Mouse (Mus musculus) stomach, embryonic 16.5 days (tissue): ENCODE measurements at regions not wholly inside any gene's neighbourhood (a gene's known extent, or its start where the extent isn't known, plus 50 kb on each side); places are given as distances from the start of the nearest gene placed in this dataset.

ENCODE experiments used
- ATAC-seq: fragments of 200-750 bp; cut with Nextera tagmentation; 2 replicates; pipeline ENCODE4 v1.8.0; 2017; ENCODE audit warnings: moderate number of reproducible peaks, moderate TSS enrichment; ENCODE audit not compliant: insufficient read depth, low FRiP score
- H3K27ac ChIP-seq: fragments of 300-500 bp; sonication (generic); 2 replicates; pipeline ENCODE4 v1.5.1; 2014; ENCODE audit warnings: low read length
- H3K27me3 ChIP-seq: fragments of 300-500 bp; sonication (generic); 2 replicates; pipeline ENCODE4 v1.6.1; 2014; ENCODE audit warnings: low read length, control low read depth, mixed read lengths; ENCODE audit not compliant: control insufficient read depth, insufficient read depth
- H3K36me3 ChIP-seq: fragments of 300-500 bp; sonication (generic); 2 replicates; pipeline ENCODE4 v1.6.1; 2014; ENCODE audit warnings: low read length; ENCODE audit not compliant: control insufficient read depth, insufficient read depth
- H3K4me1 ChIP-seq: fragments of 300-500 bp; sonication (generic); 2 replicates; pipeline ENCODE4 v1.6.1; 2014; ENCODE audit warnings: low read length, control low read depth, mixed read lengths; ENCODE audit not compliant: control insufficient read depth, insufficient read depth
- H3K4me2 ChIP-seq: fragments of 300-500 bp; sonication (generic); 2 replicates; pipeline ENCODE4 v1.6.1; 2014; ENCODE audit warnings: low read depth, low read length, mixed read lengths
- H3K4me3 ChIP-seq: fragments of 300-500 bp; sonication (generic); replicated peaks from 2 replicates; pipeline ENCODE4 v1.5.1; 2014; ENCODE audit warnings: mild to moderate bottlenecking, low read length
- H3K9ac ChIP-seq: fragments of 300-500 bp; sonication (generic); 2 replicates; pipeline ENCODE4 v1.6.1; 2014; ENCODE audit warnings: low read length
- H3K9me3 ChIP-seq: fragments of 300-500 bp; sonication (generic); replicated peaks from 2 replicates; pipeline ENCODE4 v1.6.1; 2016; ENCODE audit warnings: low read length, control low read depth; ENCODE audit not compliant: control insufficient read depth
- WGBS: fragments of 180-500 bp; shearing (Covaris S2); extraction: QIAGEN DNeasy Blood & Tissue Kit; methylation state at CpG from one replicate; pipeline ENCODE4 v1.1.7; 2014; 5-methylcytosine and 5-hydroxymethylcytosine counted together

DNA sequence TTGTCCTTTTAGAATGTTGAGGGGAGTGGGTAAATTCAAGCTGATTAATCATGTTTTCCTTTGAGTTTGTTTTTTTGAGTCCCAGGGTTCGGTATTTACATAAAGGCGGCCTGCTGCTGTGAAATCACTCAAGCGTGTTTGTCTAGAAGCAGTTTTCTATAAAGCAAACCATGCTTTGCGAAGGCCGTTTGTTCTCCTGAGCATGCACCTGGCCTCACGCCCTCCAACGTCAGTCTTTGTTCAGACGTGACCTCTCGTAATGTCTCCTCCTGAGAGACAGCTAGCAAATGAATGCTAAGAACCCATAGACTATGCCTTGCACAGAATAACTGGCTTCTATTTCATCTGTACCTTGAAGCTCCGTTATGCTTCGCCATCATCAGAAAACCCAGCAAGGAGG lies 92.8 kb upstream of the Kcnk2 start:
- Histone ChIP-seq H3K27me3 (no peaks in the 10 kb centered on the region), H3K4me1 (peaks cover 4% of the 10 kb centered on the region; the same call in 1 of the 2 replicates), H3K36me3 (no peaks in the 10 kb centered on the region), H3K27ac (0 out of 2 replicates have a peak overlapping the region, but pooled peaks have one; percentile 31), H3K9me3 (no peaks in the 10 kb centered on the region), H3K9ac (no peak overlapping the region), H3K4me2 (no peak overlapping the region), H3K4me3 (no peak overlapping the region)
- ATAC-seq, result no peak
- 60% methylated on average over 11 of the region's 11 CpGs for WGBS

DNA sequence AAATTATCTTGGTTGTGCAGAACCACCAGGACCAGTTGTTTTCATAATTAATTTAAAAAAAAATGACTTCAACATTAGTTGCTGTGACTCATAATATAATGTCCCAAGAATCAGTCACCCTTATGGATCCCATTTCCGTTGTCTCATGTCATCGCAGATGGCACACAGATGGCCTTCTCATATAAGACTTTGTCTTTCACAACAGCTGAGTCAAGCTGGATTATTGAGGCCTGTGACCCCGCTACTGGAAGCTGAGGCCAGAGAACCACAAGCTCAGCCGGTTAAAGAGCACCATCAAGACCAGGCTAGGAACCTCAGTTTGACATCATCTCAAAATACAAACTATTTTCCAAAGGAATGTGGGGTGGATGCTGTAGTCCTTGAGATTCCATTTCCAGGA lies 83.3 kb upstream of the Kcnk2 start:
- no peak for ATAC-seq
- 78% methylated on average over 4 of the region's 4 CpGs for WGBS
- no peak overlapping the region for H3K4me2 ChIP-seq

DNA sequence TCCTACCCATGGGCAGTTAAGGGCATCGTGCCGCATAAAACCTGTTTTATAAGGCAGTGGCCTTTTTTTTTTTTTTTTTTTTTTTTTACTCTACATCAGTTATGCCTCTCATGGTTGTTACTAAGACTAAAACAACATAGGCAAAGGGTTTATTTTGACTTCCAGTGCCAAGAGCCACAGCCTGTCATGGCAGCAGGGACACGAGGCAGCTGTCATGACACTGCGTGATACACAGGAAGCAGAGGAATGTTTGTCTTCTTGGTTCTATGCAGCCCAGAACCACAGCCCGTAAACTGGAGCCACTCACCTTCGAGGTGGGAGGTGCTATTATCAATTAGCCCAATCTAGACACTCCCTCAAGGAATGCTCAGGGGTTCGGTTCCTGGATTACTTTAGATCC lies 81.3 kb upstream of the Kcnk2 start:
- Histone ChIP-seq H3K9me3 (no peaks in the 10 kb centered on the region), H3K27ac (no peak overlapping the region), H3K4me1 (no peaks in the 10 kb centered on the region), H3K4me3 (no peak overlapping the region), H3K9ac (no peak overlapping the region), H3K4me2 (no peak overlapping the region), H3K36me3 (no peaks in the 10 kb centered on the region), H3K27me3 (no peaks in the 10 kb centered on the region)
- WGBS, result 76% methylated on average over 7 of the region's 7 CpGs
- ATAC-seq, result no peak

More for the DNA sequence above, 83.3 kb upstream of the Kcnk2 start:
- H3K36me3 ChIP-seq, result no peaks in the 10 kb centered on the region
- H3K9me3 ChIP-seq, result no peaks in the 10 kb centered on the region
- no peak overlapping the region for H3K9ac ChIP-seq
- no peak overlapping the region for H3K27ac ChIP-seq
- no peaks in the 10 kb centered on the region for H3K4me1 ChIP-seq
- no peaks in the 10 kb centered on the region for H3K27me3 ChIP-seq
- no peak overlapping the region for H3K4me3 ChIP-seq

DNA sequence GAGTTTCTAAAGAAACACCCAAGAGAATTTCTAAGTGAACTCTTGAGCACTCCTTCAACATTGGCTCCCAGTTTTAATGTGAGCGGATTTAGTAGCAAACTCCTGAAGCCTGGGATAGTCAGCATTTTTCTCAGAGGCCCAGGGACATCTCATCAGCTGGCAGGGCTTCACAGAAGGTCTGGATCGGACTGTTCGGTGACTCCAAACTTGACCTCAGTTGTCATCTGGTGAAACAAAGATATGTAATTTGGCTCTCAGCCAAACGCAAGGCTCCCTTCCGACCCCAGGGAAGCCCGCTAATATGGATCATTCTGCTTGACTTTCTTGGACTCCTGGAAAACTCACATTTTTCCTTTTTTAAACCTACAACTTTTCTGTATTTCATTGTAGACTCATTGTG lies 76.0 kb upstream of the Kcnk2 start:
- H3K4me3 ChIP-seq, result no peak overlapping the region
- no peak overlapping the region for H3K4me2 ChIP-seq
- no peaks in the 10 kb centered on the region for H3K4me1 ChIP-seq
- no peaks in the 10 kb centered on the region for H3K36me3 ChIP-seq
- no peak for ATAC-seq
- no peak overlapping the region for H3K27ac ChIP-seq
- WGBS, result 56% methylated on average over 6 of the region's 6 CpGs
- H3K9ac ChIP-seq, result no peak overlapping the region
- no peaks in the 10 kb centered on the region for H3K9me3 ChIP-seq
- H3K27me3 ChIP-seq, result no peaks in the 10 kb centered on the region

DNA sequence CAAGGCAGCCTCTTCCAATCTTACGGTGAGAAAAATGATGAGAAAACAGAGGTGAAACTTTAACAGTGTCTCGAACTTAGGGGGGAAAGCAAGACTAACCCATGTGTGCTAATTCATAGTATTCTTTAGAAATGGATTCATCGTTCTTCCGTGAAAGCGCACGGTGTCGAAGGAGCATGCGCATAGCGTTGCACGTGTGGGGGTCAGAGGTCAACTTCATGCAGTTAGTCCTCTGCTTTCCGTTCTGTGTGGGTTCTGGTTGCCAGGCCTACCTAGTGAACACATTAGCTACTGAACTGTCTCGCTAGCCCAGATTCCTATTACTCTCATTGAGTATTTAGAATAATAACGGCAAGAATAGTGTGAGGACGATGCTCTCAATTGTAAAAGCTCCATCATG lies 74.7 kb upstream of the Kcnk2 start:
- H3K36me3 ChIP-seq, result no peaks in the 10 kb centered on the region
- no peak overlapping the region for H3K4me2 ChIP-seq
- WGBS, result 90% methylated on average over 14 of the region's 14 CpGs
- H3K9ac ChIP-seq, result no peak overlapping the region
- H3K9me3 ChIP-seq, result no peaks in the 10 kb centered on the region
- no peak overlapping the region for H3K4me3 ChIP-seq
- no peak for ATAC-seq
- no peak overlapping the region for H3K27ac ChIP-seq
- H3K4me1 ChIP-seq, result no peaks in the 10 kb centered on the region
- no peaks in the 10 kb centered on the region for H3K27me3 ChIP-seq

DNA sequence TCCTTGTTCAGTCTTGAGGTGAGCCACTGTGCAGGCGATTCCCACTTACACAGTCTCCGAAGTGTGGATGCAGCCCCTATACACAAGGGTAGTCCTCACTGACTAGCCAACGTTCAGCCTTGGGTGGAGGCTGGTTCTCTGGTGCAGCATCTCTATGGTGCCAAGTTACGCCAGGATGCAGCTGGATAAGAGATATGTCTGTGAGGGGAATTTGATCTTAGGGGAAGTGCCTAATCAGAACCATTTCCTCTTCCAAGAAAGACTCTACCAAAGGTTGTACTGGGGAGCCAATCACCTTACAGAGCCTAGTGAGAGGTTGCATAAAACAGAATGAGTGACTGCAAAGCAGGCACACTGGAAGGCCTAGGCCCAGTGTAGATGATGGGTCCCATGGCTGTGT lies 71.0 kb upstream of the Kcnk2 start:
- Histone ChIP-seq H3K4me1 (no peaks in the 10 kb centered on the region), H3K27me3 (no peaks in the 10 kb centered on the region), H3K9ac (no peak overlapping the region), H3K4me3 (no peak overlapping the region), H3K4me2 (no peak overlapping the region), H3K27ac (no peak overlapping the region), H3K9me3 (no peaks in the 10 kb centered on the region), H3K36me3 (no peaks in the 10 kb centered on the region)
- WGBS, result 88% methylated on average over 4 of the region's 4 CpGs
- ATAC-seq, result no peak

DNA sequence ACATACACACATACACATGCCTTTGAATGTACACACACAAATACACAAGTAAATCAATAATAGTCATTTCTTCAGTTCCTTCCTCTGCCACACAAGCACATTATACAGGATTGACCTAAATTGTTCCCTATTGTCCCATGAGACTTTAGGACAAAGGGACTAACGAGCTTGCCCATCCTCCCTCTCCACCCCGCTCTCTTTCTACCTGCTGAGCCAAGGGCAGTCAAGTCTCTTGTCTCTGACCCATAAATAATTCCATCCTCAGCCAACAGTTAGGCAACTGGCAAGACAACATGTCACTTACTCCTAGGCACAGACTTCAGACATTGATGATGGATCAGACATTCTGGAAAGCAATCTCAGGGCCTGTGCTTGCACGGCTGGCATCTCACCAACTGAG lies 56.3 kb upstream of the Kcnk2 start:
- H3K4me2 ChIP-seq, result no peak overlapping the region
- H3K9me3 ChIP-seq, result no peaks in the 10 kb centered on the region
- no peaks in the 10 kb centered on the region for H3K27me3 ChIP-seq
- H3K9ac ChIP-seq, result no peak overlapping the region
- no peak for ATAC-seq
- no peaks in the 10 kb centered on the region for H3K36me3 ChIP-seq
- H3K4me3 ChIP-seq, result no peak overlapping the region
- H3K27ac ChIP-seq, result no peak overlapping the region
- H3K4me1 ChIP-seq, result no peaks in the 10 kb centered on the region
- 88% methylated on average over 3 of the region's 3 CpGs for WGBS
